Mouse (Mus musculus): ENCODE measurements around the gene Fads3.

Fads3 gene

GRCm38 (mm10) chr19:10052698-10053097, 11.3 kb downstream of the Fads3 start:
- DNase-seq (ENCODE audit: low spot score in 2 of 2): no peak

- DNase-seq (ENCODE audit: low spot score in 2 of 2): no peak
Observed at GRCm38 (mm10) chr19:10053692-10054260, 12.4 kb downstream of the Fads3 start.

GRCm38 (mm10) chr19:10054361-10055075, 13.1 kb downstream of the Fads3 start:
- no peak for DNase-seq (ENCODE audit: low spot score in 2 of 2)

- DNase-seq (ENCODE audit: low spot score in 2 of 2): no peak
Observed at GRCm38 (mm10) chr19:10055261-10055660, 13.9 kb downstream of the Fads3 start.

- no peak for DNase-seq (ENCODE audit: low spot score in 2 of 2)
Observed at GRCm38 (mm10) chr19:10055783-10056660, 14.7 kb downstream of the Fads3 start.

GRCm38 (mm10) chr19:10056686-10057085, 15.3 kb downstream of the Fads3 start:
- DNase-seq (ENCODE audit: low spot score in 2 of 2): no peak

GRCm38 (mm10) chr19:10057486-10058351, 16.4 kb downstream of the Fads3 start:
- no peak for DNase-seq (ENCODE audit: low spot score in 2 of 2)

GRCm38 (mm10) chr19:10058352-10058825, 17.0 kb downstream of the Fads3 start:
- DNase-seq (ENCODE audit: low spot score in 2 of 2): no peak

GRCm38 (mm10) chr19:10058876-10059427, 17.6 kb downstream of the Fads3 start:
- DNase-seq (ENCODE audit: low spot score in 2 of 2): no peak

- DNase-seq (ENCODE audit: low spot score in 2 of 2): peak; percentile 57 to 77
Observed at GRCm38 (mm10) chr19:10059911-10060567, 18.7 kb downstream of the Fads3 start.

GRCm38 (mm10) chr19:10060783-10061590, 19.6 kb downstream of the Fads3 start:
- DNase-seq (ENCODE audit: low spot score in 2 of 2): peak; percentile 49

- no peak for DNase-seq (ENCODE audit: low spot score in 2 of 2)
Observed at GRCm38 (mm10) chr19:10061624-10062023, 20.3 kb downstream of the Fads3 start.

GRCm38 (mm10) chr19:10062292-10062691, 20.9 kb downstream of the Fads3 start:
- DNase-seq (ENCODE audit: low spot score in 2 of 2): no peak

- no peak for DNase-seq (ENCODE audit: low spot score in 2 of 2)
Observed at GRCm38 (mm10) chr19:10062862-10063261, 21.5 kb downstream of the Fads3 start.

- DNase-seq (ENCODE audit: low spot score in 2 of 2): peak; percentile 31 to 57
Observed at GRCm38 (mm10) chr19:10064173-10065012, 23.0 kb downstream of the Fads3 start.

GRCm38 (mm10) chr19:10065465-10066188, 24.3 kb downstream of the Fads3 start:
- no peak for DNase-seq (ENCODE audit: low spot score in 2 of 2)

GRCm38 (mm10) chr19:10066189-10066500, 24.8 kb downstream of the Fads3 start:
- no peak for DNase-seq (ENCODE audit: low spot score in 2 of 2)

GRCm38 (mm10) chr19:10066502-10066901, 25.1 kb downstream of the Fads3 start:
- DNase-seq (ENCODE audit: low spot score in 2 of 2): no peak
